Mouse (Mus musculus) olfactory bulb, adult 2 months (tissue): ENCODE results near the gene Hnrnpul2. TPM values are rescaled to one million over a fixed set of nuclear protein-coding genes. Genes with fewer than 3 reads are reported as not detected.

Experiments
- H3K27ac ChIP-seq: fragments of 200-500 bp; 2 replicates; pipeline ENCODE4 v1.5.1; 2012; ENCODE audit warnings: low read depth, low read length; ENCODE audit not compliant: insufficient read depth
- H3K4me1 ChIP-seq: fragments of 200-500 bp; 2 replicates; pipeline ENCODE4 v1.6.1; 2012; ENCODE audit warnings: low read length; ENCODE audit not compliant: control insufficient read depth, insufficient read depth
- H3K4me3 ChIP-seq: fragments of 200-500 bp; 2 replicates; pipeline ENCODE4 v1.5.1; 2012; ENCODE audit warnings: mild to moderate bottlenecking, low read depth, low read length, moderate library complexity; ENCODE audit not compliant: insufficient read depth
- CTCF ChIP-seq: fragments of 200-500 bp; IDR thresholded peaks from 2 replicates; pipeline ENCODE4 v1.5.1; 2012; ENCODE audit warnings: low read depth, mild to moderate bottlenecking, low read length, moderate library complexity; ENCODE audit not compliant: insufficient read depth
- POLR2A ChIP-seq: fragments of 200-500 bp; IDR thresholded peaks from 2 replicates; pipeline ENCODE4 v1.6.1; 2012; ENCODE audit warnings: mild to moderate bottlenecking, low read depth, low read length, moderate library complexity; ENCODE audit not compliant: insufficient read depth
- WGBS: fragments of 180-500 bp; shearing (Covaris S2); methylation state at CpG from one replicate; pipeline ENCODE4 v1.1.7; 2018; 5-methylcytosine and 5-hydroxymethylcytosine counted together
- polyA plus RNA-seq: library from polyadenylated mRNA; stranded (reverse); fragments of >200 nt; gene quantifications from 2 replicates; pipeline ENCODE4 v1.2.4, GENCODE M21; 2012; ENCODE audit warnings: low replicate concordance; ENCODE audit not compliant: missing spikeins, insufficient read depth, insufficient read length

Hnrnpul2 gene
- polyA plus RNA-seq, 1 experiment, result 194 TPM

- Histone ChIP-seq H3K4me1 (no peaks in the 10 kb centered on the region), H3K27ac (no peak overlapping the region), H3K4me3 (no peak overlapping the region)
- 73% methylated on average over 7 of the region's 7 CpGs for WGBS
- TF ChIP-seq POLR2A (no peak), CTCF (no peak)
Measured at GRCm38 (mm10) chr19:8790171-8790570, 29.6 kb upstream of the Hnrnpul2 start.

GRCm38 (mm10) chr19:8798264-8798946 lies 21.4 kb upstream of the Hnrnpul2 start, which contains the start of gene Polr2g:
Gene Polr2g (minus strand): TSS chr19:8798577.
- TF ChIP-seq POLR2A (peak; percentile 70), CTCF (no peak)
- H3K27ac ChIP-seq, result 0 out of 2 replicates have a peak within 1 kb of the TSS, but pooled peaks have one; percentile 53
- under 1% methylated on average over 25 of the region's 25 CpGs for whole genome bisulfite sequencing
- H3K4me3 ChIP-seq, result peak within 1 kb of the TSS; percentile 71
- H3K4me1 ChIP-seq, result peaks cover 8% of the 10 kb centered on the region

- no peak overlapping the region for H3K27ac ChIP-seq
- no peak for TF ChIP-seq POLR2A
- no peak for TF ChIP-seq CTCF
- peaks cover 14% of the 10 kb centered on the region for H3K4me1 ChIP-seq
- H3K4me3 ChIP-seq, result no peak overlapping the region
Measured at GRCm38 (mm10) chr19:8798947-8799315, 20.9 kb upstream of the Hnrnpul2 start.

GRCm38 (mm10) chr19:8802130-8802821 lies 17.5 kb upstream of the Hnrnpul2 start, which contains the start of gene Zbtb3:
Gene Zbtb3 (plus strand): TSS chr19:8802555.
- peak within 1 kb of the TSS; percentile 65 for H3K27ac ChIP-seq
- TF ChIP-seq POLR2A, result peak; percentile 66
- no peak for TF ChIP-seq CTCF
- under 1% methylated on average over 30 of the region's 30 CpGs for WGBS
- H3K4me3 ChIP-seq, result peak within 1 kb of the TSS; percentile 77
- H3K4me1 ChIP-seq, result peaks cover 18% of the 10 kb centered on the region

DNA sequence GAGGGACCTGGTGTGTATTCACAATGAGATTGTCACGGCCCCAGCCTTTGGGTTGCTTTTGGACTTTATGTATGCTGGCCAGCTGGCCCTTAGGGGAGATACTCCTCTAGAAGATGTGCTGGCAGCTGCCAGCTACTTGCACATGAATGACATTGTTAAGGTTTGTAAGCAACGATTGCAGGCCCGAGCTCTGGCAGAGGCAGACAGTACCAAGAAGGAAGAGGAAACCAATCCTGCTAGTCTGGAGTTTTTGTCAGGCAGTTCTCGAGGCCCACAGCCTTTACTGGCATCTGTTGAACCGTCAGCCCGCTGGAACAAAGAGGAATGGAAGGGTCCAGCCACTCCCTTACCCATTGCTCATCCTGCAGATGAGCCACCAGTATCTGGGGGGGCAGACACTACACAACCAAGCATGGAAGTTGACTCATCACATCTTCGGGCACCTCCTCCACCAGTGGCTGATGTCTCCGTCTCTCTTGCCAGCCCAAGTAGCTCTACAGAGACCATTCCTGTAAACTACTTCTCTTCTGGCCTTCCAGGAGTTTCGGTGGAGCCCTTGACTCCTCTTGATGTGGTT lies 16.5 kb upstream of the Hnrnpul2 start:
- no peak for TF ChIP-seq CTCF
- TF ChIP-seq POLR2A, result no peak
- peak overlapping the region; percentile 77 for H3K4me3 ChIP-seq
- H3K27ac ChIP-seq, result peak overlapping the region; percentile 55
- peaks cover 18% of the 10 kb centered on the region for H3K4me1 ChIP-seq
- WGBS, result 60% methylated on average over 9 of the region's 9 CpGs

DNA sequence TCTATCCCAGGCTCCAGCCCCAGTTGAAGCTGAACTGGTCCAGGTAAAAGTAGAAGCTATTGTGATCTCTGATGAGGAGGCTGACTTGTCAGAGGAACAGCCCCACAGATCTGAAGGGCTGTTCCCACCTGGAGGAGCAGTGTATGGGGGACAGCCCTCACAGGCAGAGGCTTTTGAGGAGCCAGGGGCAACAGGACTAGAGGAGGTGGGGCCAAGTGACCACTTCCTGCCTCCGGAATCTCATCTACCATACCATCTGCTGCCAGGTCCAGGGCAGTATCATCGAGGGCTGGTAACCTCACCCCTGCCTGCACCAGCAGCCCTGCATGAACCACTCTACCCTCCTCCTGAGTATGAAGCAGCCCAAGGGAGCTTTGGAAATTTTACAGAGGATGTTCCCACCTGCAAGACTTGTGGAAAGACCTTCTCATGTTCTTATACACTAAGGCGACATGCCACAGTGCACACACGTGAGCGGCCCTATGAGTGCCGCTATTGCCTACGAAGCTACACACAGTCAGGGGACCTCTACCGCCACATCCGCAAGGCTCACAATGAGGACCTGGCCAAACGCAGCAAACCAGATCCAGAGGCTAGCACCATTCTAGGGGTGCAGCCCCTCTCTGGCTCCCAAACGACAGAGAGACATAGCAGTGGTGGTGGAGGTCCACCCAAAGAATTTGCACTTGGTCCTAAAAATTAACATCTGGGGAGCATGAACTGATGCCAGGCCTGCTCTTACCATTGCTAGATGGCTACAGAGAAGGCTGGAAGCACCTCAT lies 15.7 kb upstream of the Hnrnpul2 start:
- H3K27ac ChIP-seq, result no peak overlapping the region
- H3K4me3 ChIP-seq, result no peak overlapping the region
- WGBS, result 93% methylated on average over 11 of the region's 11 CpGs
- peaks cover 18% of the 10 kb centered on the region for H3K4me1 ChIP-seq
- TF ChIP-seq POLR2A (no peak), CTCF (no peak)

- Histone ChIP-seq H3K4me3 (no peak overlapping the region), H3K4me1 (peaks cover 18% of the 10 kb centered on the region), H3K27ac (no peak overlapping the region)
- TF ChIP-seq POLR2A (no peak), CTCF (no peak)
- WGBS, result 84% methylated on average over 5 of the region's 5 CpGs
Measured at GRCm38 (mm10) chr19:8806810-8807209, 13.0 kb upstream of the Hnrnpul2 start.

- TF ChIP-seq CTCF (no peak), POLR2A (no peak)
- H3K4me3 ChIP-seq, result no peak overlapping the region
- H3K4me1 ChIP-seq, result peaks cover 5% of the 10 kb centered on the region; the same call in 1 of the 2 replicates
- H3K27ac ChIP-seq, result no peak overlapping the region
- WGBS, result 46% methylated on average over 11 of the region's 11 CpGs
Measured at GRCm38 (mm10) chr19:8815812-8816211, 4.0 kb upstream of the Hnrnpul2 start.
